Mouse (Mus musculus): ENCODE measurements around the gene Il27ra. TPM values are rescaled to one million over a fixed set of nuclear protein-coding genes. Genes with fewer than 3 reads are reported as not detected.
A peak's percentile ranks its signal among the peaks of the same experiment; 100 is the strongest.

Gene Il27ra
- total RNA-seq, 1 experiment: 0.89 TPM

DNA sequence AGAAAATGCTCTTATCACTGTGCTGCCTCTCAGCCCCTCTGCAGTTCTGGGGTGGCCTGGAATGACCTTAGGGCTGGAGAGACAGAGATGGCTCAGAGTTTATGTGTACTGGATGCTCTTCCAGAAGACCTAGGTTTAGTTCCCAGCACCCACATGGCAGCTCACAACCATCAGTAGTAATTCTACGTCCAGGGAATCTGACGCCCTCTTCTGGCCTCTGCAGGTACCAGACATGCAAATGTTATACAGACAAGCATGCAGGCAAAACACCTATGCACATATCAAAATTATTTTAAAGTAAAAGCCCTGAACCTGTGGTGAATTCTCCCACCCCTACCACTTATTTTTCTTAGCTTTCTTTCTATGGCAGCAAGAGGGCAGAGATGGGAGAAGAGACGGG lies 4.1 kb upstream of the Il27ra start:
- in situ Hi-C loops (cut with MboI; ENCODE audit: low sequenced_read_pairs in 2 of 2, unreplicated experiment in 2 of 2): no loop called here
- Histone ChIP-seq H3K9ac (ENCODE audit: insufficient read depth, low read depth, low read length, poor library complexity, severe bottlenecking) (no peak overlapping the region), H3K4me3 (ENCODE audit: insufficient read depth in 1 of 2, low read depth in 1 of 2, low read length in 2 of 2, poor library complexity in 1 of 2, severe bottlenecking in 1 of 2) (no peak overlapping the region), H3K4me1 (ENCODE audit: control insufficient read depth in 2 of 2, insufficient read depth in 2 of 2, low read length in 2 of 2, poor library complexity in 1 of 2) (peaks cover 6 to 15% of the 10 kb centered on the region in 2 experiments), H3K27ac (ENCODE audit: insufficient read depth, low read depth, low read length, poor library complexity, severe bottlenecking) (no peak overlapping the region), H3K9me3 (ENCODE audit: control insufficient read depth, insufficient read depth, low read depth, low read length) (no peaks in the 10 kb centered on the region), H3K36me3 (ENCODE audit: control insufficient read depth, insufficient read depth, low read length, poor library complexity, severe bottlenecking) (no peaks in the 10 kb centered on the region)
- no peak for TF ChIP-seq CHD2 (IDR thresholded peaks at IDR 0.05; ENCODE audit: low read depth, low read length)
- no peak for DNase-seq (ENCODE audit: low read depth, low spot score)

DNA sequence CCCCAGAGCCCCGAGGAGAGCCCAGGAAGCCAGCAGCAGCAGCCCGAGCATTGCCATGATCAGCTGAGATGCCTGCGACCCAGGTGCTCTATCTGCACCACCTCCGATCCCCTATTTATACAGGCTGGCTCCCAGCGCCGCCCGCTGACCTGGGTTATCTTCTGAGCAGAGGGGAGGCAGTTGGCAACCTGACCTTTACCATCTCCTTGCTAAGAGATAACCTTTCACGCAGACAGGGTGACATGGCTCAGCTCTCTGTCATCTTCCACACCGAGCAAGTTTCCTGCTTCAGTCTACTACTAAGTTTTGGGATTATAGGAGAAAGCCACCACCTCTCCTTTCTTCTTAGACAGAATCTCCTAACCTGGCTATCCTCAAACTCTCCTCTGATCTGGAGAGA lies 2.5 kb upstream of the Il27ra start, which contains the start of gene Rln3:
Gene Rln3, minus strand, starts transcription at position 101 of the 400 bp plus-strand sequence.
- TF ChIP-seq CHD2 (IDR thresholded peaks at IDR 0.05; ENCODE audit: low read depth, low read length): no peak
- TF ChIP-seq MAFK (IDR thresholded peaks at IDR 0.05; ENCODE audit: insufficient read depth, low read depth, low read length): no peak
- no peak for TF ChIP-seq ZNF384 (IDR thresholded peaks at IDR 0.05; ENCODE audit: low read depth, low read length)
- no peak for TF ChIP-seq HCFC1 (IDR thresholded peaks at IDR 0.05; ENCODE audit: borderline replicate concordance, insufficient read depth, low read length)
- TF ChIP-seq ZC3H11A (IDR thresholded peaks at IDR 0.05; ENCODE audit: borderline replicate concordance, low read depth, low read length): no peak
- in situ Hi-C loops (cut with MboI; ENCODE audit: low sequenced_read_pairs in 2 of 2, unreplicated experiment in 2 of 2): no loop called here
- H3K9me3 ChIP-seq (ENCODE audit: control insufficient read depth, insufficient read depth, low read depth, low read length): no peaks in the 10 kb centered on the region
- peak within 1 kb of the TSS; percentile 63 to 67 for H3K4me3 ChIP-seq (ENCODE audit: insufficient read depth in 1 of 2, low read depth in 1 of 2, low read length in 2 of 2, poor library complexity in 1 of 2, severe bottlenecking in 1 of 2)
- H3K4me1 ChIP-seq (ENCODE audit: control insufficient read depth in 2 of 2, insufficient read depth in 2 of 2, low read length in 2 of 2, poor library complexity in 1 of 2): peaks cover 6 to 15% of the 10 kb centered on the region in 2 experiments
- peak within 1 kb of the TSS; percentile 61 for H3K9ac ChIP-seq (ENCODE audit: insufficient read depth, low read depth, low read length, poor library complexity, severe bottlenecking)
- H3K36me3 ChIP-seq (ENCODE audit: control insufficient read depth, insufficient read depth, low read length, poor library complexity, severe bottlenecking): no peaks in the 10 kb centered on the region
- no peak within 1 kb of the TSS for H3K27ac ChIP-seq (ENCODE audit: insufficient read depth, low read depth, low read length, poor library complexity, severe bottlenecking)
- DNase-seq (ENCODE audit: low read depth, low spot score): no peak

DNA sequence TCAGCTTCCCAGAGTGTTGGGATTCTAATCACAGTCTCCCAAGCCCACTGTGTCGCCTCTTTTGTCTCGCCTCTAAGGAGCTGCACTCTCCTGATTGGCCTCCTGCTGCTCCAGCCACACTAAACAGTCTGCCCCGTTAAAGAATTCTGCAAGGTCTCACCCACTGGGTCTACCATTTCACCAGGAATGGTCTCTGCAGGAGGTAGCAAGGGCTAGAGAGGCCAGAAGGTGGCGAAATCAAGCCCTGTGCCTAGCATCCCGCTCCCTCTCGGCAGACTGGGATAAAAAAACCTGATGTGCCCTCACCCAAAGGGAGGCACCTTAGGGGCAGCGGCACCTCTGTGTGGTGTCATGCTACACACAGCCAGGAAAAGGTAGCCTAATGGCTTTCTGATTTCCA lies 1.7 kb upstream of the Il27ra start:
- no peak for TF ChIP-seq HCFC1 (IDR thresholded peaks at IDR 0.05; ENCODE audit: borderline replicate concordance, insufficient read depth, low read length)
- no peak for TF ChIP-seq ZC3H11A (IDR thresholded peaks at IDR 0.05; ENCODE audit: borderline replicate concordance, low read depth, low read length)
- no peak for TF ChIP-seq ZNF384 (IDR thresholded peaks at IDR 0.05; ENCODE audit: low read depth, low read length)
- no peak for TF ChIP-seq CHD2 (IDR thresholded peaks at IDR 0.05; ENCODE audit: low read depth, low read length)
- no peak for TF ChIP-seq MAFK (IDR thresholded peaks at IDR 0.05; ENCODE audit: insufficient read depth, low read depth, low read length)
- in situ Hi-C loops (cut with MboI; ENCODE audit: low sequenced_read_pairs in 2 of 2, unreplicated experiment in 2 of 2): no loop called here
- Histone ChIP-seq H3K36me3 (ENCODE audit: control insufficient read depth, insufficient read depth, low read length, poor library complexity, severe bottlenecking) (no peaks in the 10 kb centered on the region), H3K4me1 (ENCODE audit: control insufficient read depth in 2 of 2, insufficient read depth in 2 of 2, low read length in 2 of 2, poor library complexity in 1 of 2) (peaks cover 6 to 15% of the 10 kb centered on the region in 2 experiments), H3K4me3 (ENCODE audit: insufficient read depth in 1 of 2, low read depth in 1 of 2, low read length in 2 of 2, poor library complexity in 1 of 2, severe bottlenecking in 1 of 2) (peak overlapping the region; percentile 63 to 67), H3K9me3 (ENCODE audit: control insufficient read depth, insufficient read depth, low read depth, low read length) (no peaks in the 10 kb centered on the region), H3K27ac (ENCODE audit: insufficient read depth, low read depth, low read length, poor library complexity, severe bottlenecking) (no peak overlapping the region), H3K9ac (ENCODE audit: insufficient read depth, low read depth, low read length, poor library complexity, severe bottlenecking) (peak overlapping the region; percentile 61; the same call in 1 of the 2 replicates)
- no peak for DNase-seq (ENCODE audit: low read depth, low spot score)

GRCm38 (mm10) chr8:84042948-84043342 lies 556 bp upstream of the Il27ra start:
- no peak for TF ChIP-seq ZNF384 (IDR thresholded peaks at IDR 0.05; ENCODE audit: low read depth, low read length)
- no peak for TF ChIP-seq MAFK (IDR thresholded peaks at IDR 0.05; ENCODE audit: insufficient read depth, low read depth, low read length)
- TF ChIP-seq ZC3H11A (IDR thresholded peaks at IDR 0.05; ENCODE audit: borderline replicate concordance, low read depth, low read length): no peak
- TF ChIP-seq HCFC1 (IDR thresholded peaks at IDR 0.05; ENCODE audit: borderline replicate concordance, insufficient read depth, low read length): no peak
- TF ChIP-seq CHD2 (IDR thresholded peaks at IDR 0.05; ENCODE audit: low read depth, low read length): no peak
- Histone ChIP-seq H3K9ac (ENCODE audit: insufficient read depth, low read depth, low read length, poor library complexity, severe bottlenecking) (no peak overlapping the region), H3K4me3 (ENCODE audit: insufficient read depth in 1 of 2, low read depth in 1 of 2, low read length in 2 of 2, poor library complexity in 1 of 2, severe bottlenecking in 1 of 2) (peak overlapping the region; percentile 20 to 29; a peak in 1 of 4 replicates), H3K27ac (ENCODE audit: insufficient read depth, low read depth, low read length, poor library complexity, severe bottlenecking) (no peak overlapping the region), H3K4me1 (ENCODE audit: control insufficient read depth in 2 of 2, insufficient read depth in 2 of 2, low read length in 2 of 2, poor library complexity in 1 of 2) (peaks cover 6 to 15% of the 10 kb centered on the region in 2 experiments), H3K36me3 (ENCODE audit: control insufficient read depth, insufficient read depth, low read length, poor library complexity, severe bottlenecking) (no peaks in the 10 kb centered on the region), H3K9me3 (ENCODE audit: control insufficient read depth, insufficient read depth, low read depth, low read length) (no peaks in the 10 kb centered on the region)
- no peak for DNase-seq (ENCODE audit: low read depth, low spot score)
- in situ Hi-C loops (cut with MboI; ENCODE audit: low sequenced_read_pairs in 2 of 2, unreplicated experiment in 2 of 2): no loop called here

- H3K36me3 ChIP-seq (ENCODE audit: control insufficient read depth, insufficient read depth, low read length, poor library complexity, severe bottlenecking): no peaks in the 10 kb centered on the region
- no peak overlapping the region for H3K27ac ChIP-seq (ENCODE audit: insufficient read depth, low read depth, low read length, poor library complexity, severe bottlenecking)
- peaks cover 3 to 9% of the 10 kb centered on the region in 2 experiments for H3K4me1 ChIP-seq (ENCODE audit: control insufficient read depth in 2 of 2, insufficient read depth in 2 of 2, low read length in 2 of 2, poor library complexity in 1 of 2)
- H3K9ac ChIP-seq (ENCODE audit: insufficient read depth, low read depth, low read length, poor library complexity, severe bottlenecking): no peak overlapping the region
- TF ChIP-seq HCFC1 (IDR thresholded peaks at IDR 0.05; ENCODE audit: borderline replicate concordance, insufficient read depth, low read length) (no peak), ZC3H11A (IDR thresholded peaks at IDR 0.05; ENCODE audit: borderline replicate concordance, low read depth, low read length) (0 out of 2 replicates have a peak, but pooled peaks have one; percentile 7), ZNF384 (IDR thresholded peaks at IDR 0.05; ENCODE audit: low read depth, low read length) (no peak), CHD2 (IDR thresholded peaks at IDR 0.05; ENCODE audit: low read depth, low read length) (no peak), MAFK (IDR thresholded peaks at IDR 0.05; ENCODE audit: insufficient read depth, low read depth, low read length) (no peak)
- no peak overlapping the region for H3K4me3 ChIP-seq (ENCODE audit: insufficient read depth in 1 of 2, low read depth in 1 of 2, low read length in 2 of 2, poor library complexity in 1 of 2, severe bottlenecking in 1 of 2)
- in situ Hi-C loops (cut with MboI; ENCODE audit: low sequenced_read_pairs in 2 of 2, unreplicated experiment in 2 of 2): no loop called here
- H3K9me3 ChIP-seq (ENCODE audit: control insufficient read depth, insufficient read depth, low read depth, low read length): no peaks in the 10 kb centered on the region
- peak; percentile 92 for DNase-seq (ENCODE audit: low read depth, low spot score)
These were observed 3.3 kb downstream of the Il27ra start for GRCm38 (mm10) chr8:84039050-84039449.

Measured in ES-E14 (cell line).